Mouse (Mus musculus): ENCODE measurements around the gene Nfatc3. TPM values are rescaled to one million over a fixed set of nuclear protein-coding genes. Genes with fewer than 3 reads are reported as not detected.

Gene Nfatc3
- polyA plus RNA-seq, 1 experiment from 2014 or later = 5.7 TPM

DNA sequence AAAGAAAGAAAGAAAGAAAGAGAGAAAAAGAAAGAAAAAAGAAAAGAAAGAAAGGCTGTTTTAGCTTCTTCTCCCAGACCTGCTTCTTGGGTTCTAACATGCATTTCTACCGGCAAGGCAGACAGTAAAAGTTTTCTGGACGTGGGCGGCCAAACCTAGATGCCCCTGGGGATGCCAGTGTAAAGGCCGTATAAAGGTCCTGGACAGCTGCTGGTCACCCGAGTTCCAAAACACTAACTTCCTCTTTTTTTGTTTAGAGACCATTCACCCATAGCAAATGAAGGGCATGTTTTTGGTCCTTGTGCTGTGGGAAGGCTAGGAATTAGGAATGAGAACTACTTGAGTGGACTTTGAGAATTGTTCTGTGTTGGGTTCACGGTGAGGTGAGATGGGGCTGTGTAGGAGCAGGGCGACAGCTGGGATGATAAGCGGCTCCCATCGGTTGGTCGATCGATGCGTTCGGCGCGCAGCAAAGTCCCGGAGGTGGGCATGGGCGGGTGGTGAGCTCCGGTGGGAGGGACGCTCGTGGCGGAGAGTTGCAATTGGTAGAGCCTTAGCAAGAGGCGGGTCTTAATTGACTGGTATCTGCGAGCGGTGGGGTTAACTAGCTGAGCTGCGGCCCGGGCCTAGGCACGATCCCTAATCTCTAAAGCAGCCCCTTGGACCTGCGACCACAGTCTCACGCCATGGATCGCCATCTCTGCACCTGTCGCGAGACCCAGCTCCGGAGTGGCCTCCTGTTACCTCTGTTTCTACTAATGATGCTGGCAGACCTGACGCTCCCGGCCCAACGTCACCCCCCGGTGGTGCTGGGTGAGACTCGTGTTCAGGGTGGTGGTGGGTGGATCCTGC lies 91.4 kb downstream of the Nfatc3 start, which contains the start of gene Pla2g15:
TSS of gene Pla2g15 (plus strand) at position 599 of the 852 bp plus-strand sequence.
- under 1% methylated on average over 38 of the region's 38 CpGs for whole genome bisulfite sequencing

DNA sequence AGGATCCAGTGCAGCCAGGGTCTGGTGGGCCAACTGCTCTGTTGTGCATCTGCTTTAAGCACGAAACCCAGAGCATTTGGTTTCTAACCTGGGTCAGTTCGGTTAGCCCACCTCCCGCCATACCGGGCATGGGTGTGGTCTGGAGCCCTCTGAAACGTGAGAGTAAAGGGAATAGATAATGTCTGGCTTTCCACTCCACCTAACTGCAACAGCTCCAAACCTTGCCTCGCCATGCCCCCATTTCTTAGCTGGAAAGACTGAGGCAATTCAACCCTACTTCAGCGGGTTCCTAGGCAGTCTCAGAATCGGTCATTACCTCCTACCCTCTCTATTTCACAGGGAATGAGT lies 92.0 kb downstream of the Nfatc3 start:
- H3K36me3 ChIP-seq (ENCODE audit: insufficient read depth, low read length) = no peaks in the 10 kb centered on the region; the same call in 1 of the 2 replicates
- peak overlapping the region; percentile 63; the same call in 1 of the 2 replicates for H3K27ac ChIP-seq (ENCODE audit: low read length)
- peak overlapping the region; percentile 82 for H3K9ac ChIP-seq (replicated peaks; ENCODE audit: low read length)
- H3K9me3 ChIP-seq (ENCODE audit: low read length) = no peaks in the 10 kb centered on the region
- WGBS = 18% methylated on average over 8 of the region's 8 CpGs
- no peak for ATAC-seq (ENCODE audit: low FRiP score, low TSS enrichment)
- H3K4me2 ChIP-seq (replicated peaks; ENCODE audit: low read depth, low read length) = peak overlapping the region; percentile 82
- peak overlapping the region; percentile 94 for H3K4me3 ChIP-seq (ENCODE audit: low read length)
- no peaks in the 10 kb centered on the region for H3K27me3 ChIP-seq (ENCODE audit: insufficient read depth, low read length)
- H3K4me1 ChIP-seq (ENCODE audit: insufficient read depth, low read length) = peaks cover 18% of the 10 kb centered on the region

More for the DNA sequence above, 91.4 kb downstream of the Nfatc3 start, which contains the start of gene Pla2g15:
- Histone ChIP-seq H3K9ac (replicated peaks; ENCODE audit: low read length) (peak within 1 kb of the TSS; percentile 82), H3K27ac (ENCODE audit: low read length) (peak within 1 kb of the TSS; percentile 69), H3K4me1 (ENCODE audit: insufficient read depth, low read length) (peaks cover 18% of the 10 kb centered on the region), H3K27me3 (ENCODE audit: insufficient read depth, low read length) (no peaks in the 10 kb centered on the region), H3K9me3 (ENCODE audit: low read length) (no peaks in the 10 kb centered on the region), H3K4me2 (replicated peaks; ENCODE audit: low read depth, low read length) (peak within 1 kb of the TSS; percentile 82), H3K4me3 (ENCODE audit: low read length) (peak within 1 kb of the TSS; percentile 94), H3K36me3 (ENCODE audit: insufficient read depth, low read length) (no peaks in the 10 kb centered on the region)
- ATAC-seq (ENCODE audit: low FRiP score, low TSS enrichment) = peak; percentile 95

DNA sequence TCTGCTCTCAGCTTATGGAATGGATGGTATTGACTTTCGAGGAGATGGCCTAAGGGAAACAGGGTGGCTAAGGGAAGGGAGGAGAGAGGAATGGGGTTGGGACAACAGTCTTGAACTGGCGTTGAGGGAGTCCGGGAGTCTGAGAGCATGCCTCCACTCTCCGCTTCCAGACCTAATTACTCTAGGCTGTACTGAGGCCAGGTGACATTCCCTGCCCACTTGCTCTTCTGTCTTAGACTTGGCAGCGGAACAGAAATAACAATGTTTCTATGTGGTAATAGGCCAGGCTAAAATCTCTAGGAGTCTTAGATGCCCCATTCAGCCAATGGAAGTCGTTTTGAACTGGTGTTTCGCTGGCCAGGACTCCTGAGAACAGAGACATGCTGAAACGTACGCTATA lies 92.4 kb downstream of the Nfatc3 start:
- Histone ChIP-seq H3K9ac (replicated peaks; ENCODE audit: low read length) (peak overlapping the region; percentile 82), H3K4me1 (ENCODE audit: insufficient read depth, low read length) (peaks cover 18% of the 10 kb centered on the region), H3K4me3 (ENCODE audit: low read length) (peak overlapping the region; percentile 94), H3K9me3 (ENCODE audit: low read length) (no peaks in the 10 kb centered on the region), H3K36me3 (ENCODE audit: insufficient read depth, low read length) (no peaks in the 10 kb centered on the region; the same call in 1 of the 2 replicates), H3K27me3 (ENCODE audit: insufficient read depth, low read length) (no peaks in the 10 kb centered on the region), H3K4me2 (replicated peaks; ENCODE audit: low read depth, low read length) (peak overlapping the region; percentile 82), H3K27ac (ENCODE audit: low read length) (no peak overlapping the region)
- ATAC-seq (ENCODE audit: low FRiP score, low TSS enrichment) = no peak
- WGBS = 74% methylated on average over 9 of the region's 9 CpGs

DNA sequence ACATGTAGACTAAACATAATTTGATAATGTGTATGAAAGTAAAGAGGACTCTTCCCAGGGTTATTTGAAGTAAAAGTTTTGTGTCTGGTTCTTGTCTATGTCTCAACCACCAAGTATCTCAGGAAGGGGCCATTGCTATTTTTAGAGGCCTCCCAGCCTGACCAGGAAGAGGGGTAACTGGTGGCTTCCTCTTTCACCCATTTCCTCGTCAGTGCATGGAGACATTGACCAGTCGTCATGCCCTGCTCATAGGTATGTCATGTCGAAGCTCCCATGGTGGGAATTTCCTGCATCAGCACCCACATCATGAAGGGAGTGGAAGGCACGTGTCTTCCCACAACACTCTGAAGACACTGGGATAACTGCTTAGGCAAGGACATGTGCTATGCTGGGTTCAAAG lies 94.2 kb downstream of the Nfatc3 start:
- Histone ChIP-seq H3K4me1 (ENCODE audit: insufficient read depth, low read length) (peaks cover 18% of the 10 kb centered on the region), H3K9ac (replicated peaks; ENCODE audit: low read length) (no peak overlapping the region), H3K4me3 (ENCODE audit: low read length) (no peak overlapping the region), H3K27ac (ENCODE audit: low read length) (no peak overlapping the region), H3K9me3 (ENCODE audit: low read length) (no peaks in the 10 kb centered on the region), H3K4me2 (replicated peaks; ENCODE audit: low read depth, low read length) (no peak overlapping the region), H3K36me3 (ENCODE audit: insufficient read depth, low read length) (peaks cover under 1% of the 10 kb centered on the region; the same call in 1 of the 2 replicates), H3K27me3 (ENCODE audit: insufficient read depth, low read length) (no peaks in the 10 kb centered on the region)
- no peak for ATAC-seq (ENCODE audit: low FRiP score, low TSS enrichment)
- 61% methylated on average over 4 of the region's 4 CpGs for WGBS

DNA sequence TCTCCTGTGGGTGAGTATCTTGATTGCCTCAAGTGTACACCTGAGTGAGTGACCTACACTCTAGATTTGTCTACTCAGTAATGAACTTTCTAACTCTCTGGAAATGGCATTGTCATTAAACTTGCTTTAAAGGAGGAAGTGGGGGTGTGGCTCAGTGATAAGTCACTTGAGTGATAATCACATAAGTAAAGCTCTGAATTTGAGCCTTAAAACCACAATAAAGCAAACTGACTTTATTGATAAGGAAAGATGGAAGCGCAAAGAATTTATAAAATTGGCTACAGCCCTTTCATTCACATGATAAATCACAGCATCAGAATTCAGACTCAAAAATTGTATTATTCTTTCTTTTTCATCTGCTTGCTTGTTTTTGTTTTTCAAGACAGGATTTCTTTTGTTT lies 98.8 kb downstream of the Nfatc3 start:
- Histone ChIP-seq H3K27me3 (ENCODE audit: insufficient read depth, low read length) (no peaks in the 10 kb centered on the region), H3K27ac (ENCODE audit: low read length) (no peak overlapping the region), H3K9ac (replicated peaks; ENCODE audit: low read length) (no peak overlapping the region), H3K4me3 (ENCODE audit: low read length) (no peak overlapping the region), H3K4me2 (replicated peaks; ENCODE audit: low read depth, low read length) (no peak overlapping the region), H3K36me3 (ENCODE audit: insufficient read depth, low read length) (peaks cover 19% of the 10 kb centered on the region), H3K4me1 (ENCODE audit: insufficient read depth, low read length) (peaks cover 4% of the 10 kb centered on the region; the same call in 1 of the 2 replicates), H3K9me3 (ENCODE audit: low read length) (no peaks in the 10 kb centered on the region)
- WGBS = 97% methylated on average over 1 of the region's 1 CpGs
- ATAC-seq (ENCODE audit: low FRiP score, low TSS enrichment) = no peak

DNA sequence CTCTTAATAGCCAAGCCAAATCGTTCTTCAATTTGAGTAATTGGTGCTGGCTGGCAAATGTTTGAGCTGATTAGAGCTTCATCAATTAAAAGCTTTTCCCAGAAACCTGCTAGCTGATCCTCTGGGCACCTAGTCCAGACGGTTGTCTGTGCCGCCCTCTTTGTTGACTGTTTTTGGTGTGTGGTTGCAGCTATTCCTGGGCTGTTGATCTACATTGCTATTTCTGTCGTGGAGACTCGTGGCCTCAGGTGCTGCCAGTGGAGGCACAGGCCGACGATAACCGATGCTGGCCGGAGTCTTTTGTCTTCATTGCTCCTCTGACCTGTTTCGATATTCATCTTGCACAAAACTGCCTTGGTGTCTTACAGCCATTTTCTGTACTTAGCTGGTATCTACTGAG lies 99.7 kb downstream of the Nfatc3 start:
- no peak for ATAC-seq (ENCODE audit: low FRiP score, low TSS enrichment)

DNA sequence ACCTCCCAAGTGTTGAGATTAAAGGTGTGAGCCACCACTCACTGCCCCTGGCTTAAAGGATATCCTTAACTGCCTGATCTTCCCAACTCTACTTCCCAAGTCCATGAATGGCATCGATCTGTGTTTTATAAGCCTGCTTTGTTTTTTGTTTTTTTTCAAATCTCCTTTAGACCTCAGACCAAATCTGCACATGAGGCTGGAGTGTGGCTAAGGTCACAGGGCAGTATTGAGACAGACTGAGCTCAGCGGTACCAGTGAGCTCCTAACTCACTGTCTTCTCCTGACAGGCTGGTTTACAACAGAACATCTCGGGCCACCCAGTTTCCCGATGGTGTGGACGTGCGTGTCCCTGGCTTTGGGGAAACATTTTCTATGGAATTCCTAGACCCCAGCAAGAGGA lies 101.2 kb downstream of the Nfatc3 start:
- Histone ChIP-seq H3K4me3 (ENCODE audit: low read length) (no peak overlapping the region), H3K4me1 (ENCODE audit: insufficient read depth, low read length) (no peaks in the 10 kb centered on the region), H3K27ac (ENCODE audit: low read length) (no peak overlapping the region), H3K27me3 (ENCODE audit: insufficient read depth, low read length) (no peaks in the 10 kb centered on the region), H3K4me2 (replicated peaks; ENCODE audit: low read depth, low read length) (no peak overlapping the region), H3K36me3 (ENCODE audit: insufficient read depth, low read length) (peaks cover 34% of the 10 kb centered on the region), H3K9me3 (ENCODE audit: low read length) (no peaks in the 10 kb centered on the region), H3K9ac (replicated peaks; ENCODE audit: low read length) (no peak overlapping the region)
- WGBS = 89% methylated on average over 6 of the region's 6 CpGs
- no peak for ATAC-seq (ENCODE audit: low FRiP score, low TSS enrichment)

More for the DNA sequence above, 99.7 kb downstream of the Nfatc3 start:
- Histone ChIP-seq H3K9ac (replicated peaks; ENCODE audit: low read length) (no peak overlapping the region), H3K4me2 (replicated peaks; ENCODE audit: low read depth, low read length) (no peak overlapping the region), H3K36me3 (ENCODE audit: insufficient read depth, low read length) (peaks cover 24% of the 10 kb centered on the region), H3K4me1 (ENCODE audit: insufficient read depth, low read length) (no peaks in the 10 kb centered on the region), H3K27me3 (ENCODE audit: insufficient read depth, low read length) (no peaks in the 10 kb centered on the region), H3K27ac (ENCODE audit: low read length) (no peak overlapping the region), H3K9me3 (ENCODE audit: low read length) (no peaks in the 10 kb centered on the region), H3K4me3 (ENCODE audit: low read length) (no peak overlapping the region)
- 89% methylated on average over 10 of the region's 10 CpGs for WGBS

DNA sequence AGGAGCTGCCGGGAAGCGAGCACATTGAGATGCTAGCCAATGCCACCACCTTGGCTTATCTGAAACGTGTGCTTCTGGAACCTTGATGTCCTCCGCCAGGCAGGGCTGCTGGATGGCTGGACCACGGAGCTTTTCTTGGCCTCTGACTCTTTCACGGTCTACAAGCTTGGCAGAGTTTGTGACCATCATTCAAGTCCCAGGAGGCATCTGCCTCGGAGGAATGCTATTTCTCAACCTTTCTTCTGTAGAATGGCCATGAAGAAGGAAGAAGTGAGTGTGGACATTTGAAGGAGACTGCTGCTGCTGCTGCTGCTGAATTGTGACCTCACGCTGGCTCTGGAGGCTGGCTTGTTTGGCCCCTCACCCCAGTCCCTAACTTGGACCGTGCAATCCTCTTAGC lies 104.6 kb downstream of the Nfatc3 start:
- H3K4me3 ChIP-seq (ENCODE audit: low read length) = no peak overlapping the region
- H3K4me2 ChIP-seq (replicated peaks; ENCODE audit: low read depth, low read length) = no peak overlapping the region
- 88% methylated on average over 9 of the region's 9 CpGs for WGBS
- no peak overlapping the region for H3K9ac ChIP-seq (replicated peaks; ENCODE audit: low read length)
- no peaks in the 10 kb centered on the region for H3K9me3 ChIP-seq (ENCODE audit: low read length)
- peaks cover 29% of the 10 kb centered on the region for H3K36me3 ChIP-seq (ENCODE audit: insufficient read depth, low read length)
- H3K4me1 ChIP-seq (ENCODE audit: insufficient read depth, low read length) = peaks cover 7% of the 10 kb centered on the region
- H3K27me3 ChIP-seq (ENCODE audit: insufficient read depth, low read length) = no peaks in the 10 kb centered on the region
- no peak overlapping the region for H3K27ac ChIP-seq (ENCODE audit: low read length)
- ATAC-seq (ENCODE audit: low FRiP score, low TSS enrichment) = no peak

DNA sequence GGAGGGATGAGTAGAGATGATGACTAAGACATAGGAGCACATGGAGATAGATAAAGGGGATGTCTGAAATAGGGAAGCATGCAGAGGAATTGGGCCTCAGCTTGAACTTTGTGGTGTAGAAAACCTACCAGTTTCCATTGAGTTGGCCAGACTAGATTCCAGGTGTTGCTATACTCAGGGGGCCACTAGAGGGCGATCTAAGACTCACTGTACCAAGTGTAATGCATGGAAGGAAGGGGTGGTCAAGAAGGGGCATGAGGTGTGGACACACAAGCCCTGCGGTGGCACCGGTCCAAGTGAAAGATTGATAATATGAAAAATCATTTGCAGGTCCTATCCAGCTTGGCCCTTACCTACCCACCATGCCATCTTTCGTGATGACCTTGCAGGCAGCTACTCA lies 106.8 kb downstream of the Nfatc3 start:
- no peak overlapping the region for H3K4me2 ChIP-seq (replicated peaks; ENCODE audit: low read depth, low read length)

More for the DNA sequence above, 106.8 kb downstream of the Nfatc3 start:
- peaks cover 27% of the 10 kb centered on the region for H3K36me3 ChIP-seq (ENCODE audit: insufficient read depth, low read length)
- H3K9me3 ChIP-seq (ENCODE audit: low read length) = no peaks in the 10 kb centered on the region
- peaks cover 15% of the 10 kb centered on the region for H3K4me1 ChIP-seq (ENCODE audit: insufficient read depth, low read length)
- no peak overlapping the region for H3K27ac ChIP-seq (ENCODE audit: low read length)
- ATAC-seq (ENCODE audit: low FRiP score, low TSS enrichment) = no peak
- WGBS = 42% methylated on average over 4 of the region's 4 CpGs
- H3K9ac ChIP-seq (replicated peaks; ENCODE audit: low read length) = no peak overlapping the region
- no peak overlapping the region for H3K4me3 ChIP-seq (ENCODE audit: low read length)
- no peaks in the 10 kb centered on the region for H3K27me3 ChIP-seq (ENCODE audit: insufficient read depth, low read length)

Measured in kidney, embryonic 16.5 days (tissue).